Mouse (Mus musculus) liver, embryonic 13.5 days (tissue): Measurements from ENCODE around the gene Wnt5a. TPM values are rescaled to one million over a fixed set of nuclear protein-coding genes. Genes with fewer than 3 reads are reported as not detected.

Experiments
- ATAC-seq: fragments of 200-750 bp; cut with Nextera tagmentation; 2 replicates; pipeline ENCODE4 v1.8.0; 2017; ENCODE audit warnings: low read depth, mild to moderate bottlenecking, moderate number of reproducible peaks, moderate library complexity
- DNase-seq: peaks from one replicate; pipeline ENCODE4 v3.0.0; 2022
- H3K27ac ChIP-seq: fragments of 300-500 bp; sonication (generic); 2 replicates; pipeline ENCODE4 v1.5.1; 2015; ENCODE audit warnings: moderate library complexity, mild to moderate bottlenecking, inconsistent platforms
- H3K27me3 ChIP-seq: fragments of 300-500 bp; sonication (generic); 2 replicates; pipeline ENCODE4 v1.6.1; 2015; ENCODE audit warnings: mild to moderate bottlenecking, inconsistent platforms
- H3K36me3 ChIP-seq: fragments of 300-500 bp; sonication (generic); 2 replicates; pipeline ENCODE4 v1.6.1; 2015; ENCODE audit warnings: mild to moderate bottlenecking, inconsistent platforms
- H3K4me1 ChIP-seq: fragments of 300-500 bp; sonication (generic); replicated peaks from 2 replicates; pipeline ENCODE4 v1.6.1; 2015; ENCODE audit warnings: inconsistent platforms
- H3K4me2 ChIP-seq: fragments of 300-500 bp; sonication (generic); 2 replicates; pipeline ENCODE4 v1.6.1; 2015; ENCODE audit warnings: inconsistent platforms, mild to moderate bottlenecking, moderate library complexity
- H3K4me3 ChIP-seq: fragments of 300-500 bp; sonication (generic); replicated peaks from 2 replicates; pipeline ENCODE4 v1.5.1; 2015; ENCODE audit warnings: mild to moderate bottlenecking, inconsistent platforms
- H3K9ac ChIP-seq: fragments of 300-500 bp; sonication (generic); 2 replicates; pipeline ENCODE4 v1.6.1; 2015; ENCODE audit warnings: mild to moderate bottlenecking, inconsistent platforms
- H3K9me3 ChIP-seq: fragments of 300-500 bp; sonication (generic); replicated peaks from 2 replicates; pipeline ENCODE4 v1.6.1; 2016; ENCODE audit warnings: inconsistent platforms
- WGBS: fragments of 180-500 bp; shearing (Covaris S2); methylation state at CpG from one replicate; pipeline ENCODE4 v1.1.7; 2015; ENCODE audit not compliant: insufficient replicate concordance; 5-methylcytosine and 5-hydroxymethylcytosine counted together
- polyA plus RNA-seq: library from polyadenylated mRNA; unstranded; fragments of >200 nt; fragmentation: Nextera tagmentation; extraction: Ambion mirVana; gene quantifications from 2 replicates; pipeline ENCODE4 v1.2.1, GENCODE M21; 2015

The Wnt5a gene
- polyA plus RNA-seq, 1 experiment from 2014 or later, result 0.20 TPM

GRCm38 (mm10) chr14:28494273-28494672 lies 10.3 kb upstream of the Wnt5a start:
- H3K4me1 ChIP-seq, result no peaks in the 10 kb centered on the region
- no peaks in the 10 kb centered on the region for H3K9me3 ChIP-seq
- no peak for ATAC-seq
- H3K27ac ChIP-seq, result no peak overlapping the region
- H3K4me3 ChIP-seq, result no peak overlapping the region
- 66% methylated on average over 5 of the region's 5 CpGs for WGBS
- H3K36me3 ChIP-seq, result no peaks in the 10 kb centered on the region
- no peak overlapping the region for H3K9ac ChIP-seq
- H3K27me3 ChIP-seq, result no peaks in the 10 kb centered on the region
- no peak overlapping the region for H3K4me2 ChIP-seq
- DNase-seq, result no peak

GRCm38 (mm10) chr14:28501216-28501878 lies 3.2 kb upstream of the Wnt5a start:
- Histone ChIP-seq H3K4me2 (no peak overlapping the region), H3K9me3 (no peaks in the 10 kb centered on the region), H3K27ac (no peak overlapping the region), H3K9ac (no peak overlapping the region), H3K4me1 (no peaks in the 10 kb centered on the region), H3K4me3 (no peak overlapping the region), H3K36me3 (no peaks in the 10 kb centered on the region), H3K27me3 (peaks cover 50% of the 10 kb centered on the region)
- DNase-seq (no peak), ATAC-seq (no peak)
- 55% methylated on average over 12 of the region's 12 CpGs for WGBS

GRCm38 (mm10) chr14:28503276-28503675 lies 1.3 kb upstream of the Wnt5a start:
- H3K4me2 ChIP-seq, result no peak overlapping the region
- H3K27ac ChIP-seq, result no peak overlapping the region
- ATAC-seq (no peak), DNase-seq (no peak)
- H3K4me3 ChIP-seq, result no peak overlapping the region
- H3K4me1 ChIP-seq, result no peaks in the 10 kb centered on the region
- WGBS, result 64% methylated on average over 2 of the region's 2 CpGs
- H3K9ac ChIP-seq, result no peak overlapping the region
- peaks cover 69% of the 10 kb centered on the region for H3K27me3 ChIP-seq
- H3K9me3 ChIP-seq, result no peaks in the 10 kb centered on the region
- no peaks in the 10 kb centered on the region for H3K36me3 ChIP-seq

GRCm38 (mm10) chr14:28505051-28505585 lies 568 bp downstream of the Wnt5a start:
- Histone ChIP-seq H3K9me3 (no peaks in the 10 kb centered on the region), H3K4me3 (peak overlapping the region; percentile 52), H3K4me1 (peaks cover 1% of the 10 kb centered on the region; the same call in 1 of the 2 replicates), H3K27me3 (peaks cover 88% of the 10 kb centered on the region), H3K27ac (no peak overlapping the region), H3K9ac (no peak overlapping the region), H3K4me2 (peak overlapping the region; percentile 64), H3K36me3 (no peaks in the 10 kb centered on the region)
- 0% methylated on average over 22 of the region's 22 CpGs for WGBS
- DNase-seq, result no peak
- ATAC-seq, result no peak

- under 1% methylated on average over 62 of the region's 62 CpGs for WGBS
- H3K27ac ChIP-seq, result no peak overlapping the region
These were observed 1.2 kb downstream of the Wnt5a start for GRCm38 (mm10) chr14:28505586-28506375.

GRCm38 (mm10) chr14:28506376-28506831 lies 1.9 kb downstream of the Wnt5a start:
- no peak overlapping the region for H3K9ac ChIP-seq
- WGBS, result 1% methylated on average over 29 of the region's 29 CpGs
- no peak overlapping the region for H3K27ac ChIP-seq
- no peak for ATAC-seq
- H3K9me3 ChIP-seq, result no peaks in the 10 kb centered on the region
- H3K4me3 ChIP-seq, result peak overlapping the region; percentile 52
- DNase-seq, result no peak
- no peaks in the 10 kb centered on the region for H3K36me3 ChIP-seq
- H3K4me1 ChIP-seq, result peaks cover 5% of the 10 kb centered on the region; the same call in 1 of the 2 replicates
- peaks cover 98% of the 10 kb centered on the region for H3K27me3 ChIP-seq
- H3K4me2 ChIP-seq, result peak overlapping the region; percentile 64

More at GRCm38 (mm10) chr14:28505586-28506375, 1.2 kb downstream of the Wnt5a start:
- DNase-seq (no peak), ATAC-seq (no peak)
- H3K9ac ChIP-seq, result no peak overlapping the region
- H3K4me2 ChIP-seq, result peak overlapping the region; percentile 64
- H3K4me3 ChIP-seq, result peak overlapping the region; percentile 52
- peaks cover 3% of the 10 kb centered on the region; the same call in 1 of the 2 replicates for H3K4me1 ChIP-seq
- H3K9me3 ChIP-seq, result no peaks in the 10 kb centered on the region
- H3K36me3 ChIP-seq, result no peaks in the 10 kb centered on the region
- peaks cover 94% of the 10 kb centered on the region for H3K27me3 ChIP-seq

GRCm38 (mm10) chr14:28507011-28507410 lies 2.5 kb downstream of the Wnt5a start:
- Histone ChIP-seq H3K36me3 (no peaks in the 10 kb centered on the region), H3K27me3 (peaks cover 99% of the 10 kb centered on the region), H3K4me3 (peak overlapping the region; percentile 52; the same call in 1 of the 2 replicates), H3K9me3 (no peaks in the 10 kb centered on the region), H3K4me2 (peak overlapping the region; percentile 64), H3K27ac (no peak overlapping the region), H3K4me1 (peaks cover 6% of the 10 kb centered on the region; the same call in 1 of the 2 replicates), H3K9ac (no peak overlapping the region)
- ATAC-seq (no peak), DNase-seq (no peak)
- WGBS, result 1% methylated on average over 15 of the region's 15 CpGs

- Histone ChIP-seq H3K36me3 (no peaks in the 10 kb centered on the region), H3K27me3 (peaks cover 99% of the 10 kb centered on the region), H3K9me3 (no peaks in the 10 kb centered on the region), H3K4me1 (peaks cover 6% of the 10 kb centered on the region; the same call in 1 of the 2 replicates), H3K27ac (no peak overlapping the region), H3K4me3 (peak overlapping the region; percentile 18; the same call in 1 of the 2 replicates), H3K9ac (no peak overlapping the region), H3K4me2 (peak overlapping the region; percentile 64)
- DNase-seq, result no peak
- WGBS, result under 1% methylated on average over 18 of the region's 18 CpGs
- no peak for ATAC-seq
These were observed 2.9 kb downstream of the Wnt5a start for GRCm38 (mm10) chr14:28507471-28507870.

GRCm38 (mm10) chr14:28508288-28509258 lies 4.0 kb downstream of the Wnt5a start:
- no peak for DNase-seq
- Histone ChIP-seq H3K4me1 (peaks cover 6% of the 10 kb centered on the region; the same call in 1 of the 2 replicates), H3K27me3 (peaks cover 99% of the 10 kb centered on the region), H3K4me3 (no peak overlapping the region), H3K27ac (no peak overlapping the region), H3K9me3 (no peaks in the 10 kb centered on the region), H3K4me2 (no peak overlapping the region), H3K36me3 (no peaks in the 10 kb centered on the region), H3K9ac (no peak overlapping the region)
- ATAC-seq, result no peak
- 12% methylated on average over 27 of the region's 27 CpGs for WGBS

GRCm38 (mm10) chr14:28509441-28510340 lies 5.1 kb downstream of the Wnt5a start:
- no peak overlapping the region for H3K9ac ChIP-seq
- no peaks in the 10 kb centered on the region for H3K36me3 ChIP-seq
- ATAC-seq (no peak), DNase-seq (no peak)
- no peaks in the 10 kb centered on the region for H3K9me3 ChIP-seq
- peak overlapping the region; percentile 14; the same call in 1 of the 2 replicates for H3K4me2 ChIP-seq
- no peak overlapping the region for H3K4me3 ChIP-seq
- peaks cover 94% of the 10 kb centered on the region for H3K27me3 ChIP-seq
- peaks cover 6% of the 10 kb centered on the region; the same call in 1 of the 2 replicates for H3K4me1 ChIP-seq
- WGBS, result 2% methylated on average over 47 of the region's 47 CpGs
- no peak overlapping the region for H3K27ac ChIP-seq
